In genomic region chr19:24966941-24967340, GRCm38 (mm10) we compare ENCODE assay signal across 20 mouse cellular contexts. TPM values are rescaled to one million over a fixed set of nuclear protein-coding genes. Genes with fewer than 3 reads are reported as not detected.
DNase-seq lines count a peak whose midpoint lies in the region; ATAC-seq and TF ChIP-seq lines count a peak whose summit lies in the region.
"Had no signal": no experiment of that assay in that cellular context is flagged by ENCODE, and none has a peak within 500 bp of the region (broad histone marks: within the 10 kb centered on the region; RNA-seq: fewer than 3 reads in every experiment).

No protein-coding gene starts in this region.

- peak; percentile 56 for ATAC-seq in megakaryocyte progenitor cell, adult 5-6 weeks (replicated peaks; ENCODE audit: poor library complexity)
- ATAC-seq: activated CD4-positive, CD25-positive, alpha-beta regulatory T cell, adult 4 months; forebrain, embryonic 16.5 days; Patski had no signal

- intact Hi-C loops in gastrocnemius, adult 2 months (cut with DNase I) = loop anchor here (10.0 kb wide), 2 partner anchors 168 to 492 kb away; partner anchors contain the start of gene Fam122a

- no peak for DNase-seq in layer of hippocampus, adult 2 months (ENCODE audit: low spot score in 2 of 2)
- DNase-seq in layer of hippocampus, adult 9-10 months (ENCODE audit: low spot score) = no peak
- peak; percentile 56 for DNase-seq in 416B (ENCODE audit: low read depth)
- peak; percentile 55 for DNase-seq in fat pad, adult 2 months (ENCODE audit: extremely low read depth, low read depth, low spot score)
- DNase-seq in gastrocnemius, adult 2 months = no peak
- no peak for DNase-seq in heart, adult 11 months
- DNase-seq: adrenal gland, postnatal 14 days; cerebellum, adult 2 months; cerebellum, postnatal 10 days; gastrocnemius, postnatal 14 days; heart, postnatal 36 days had no signal

- no peak overlapping the region for H3K4me3 ChIP-seq in layer of hippocampus, adult 2 months
- H3K4me3 ChIP-seq in gastrocnemius, adult 2 months = no peak overlapping the region
- H3K4me3 ChIP-seq: embryonic facial prominence, embryonic 15.5 days; erythroblast, embryonic 14.5 days; forebrain, embryonic 12.5 days; heart, embryonic 13.5 days; hindbrain, embryonic 15.5 days had no signal

- H3K27ac ChIP-seq in layer of hippocampus, adult 2 months = peak overlapping the region; percentile 55; the same call in 1 of the 2 replicates
- no peak overlapping the region for H3K27ac ChIP-seq in gastrocnemius, adult 2 months
- H3K27ac ChIP-seq: embryonic facial prominence, embryonic 15.5 days; forebrain, embryonic 12.5 days; heart, embryonic 13.5 days; hindbrain, embryonic 15.5 days had no signal

- no peak for TF ChIP-seq CTCF in layer of hippocampus, adult 2 months (conservative IDR thresholded peaks at IDR 0.05)
- no peak for TF ChIP-seq CTCF in gastrocnemius, adult 2 months (IDR thresholded peaks at IDR 0.05)

RNA-seq across cellular contexts. Expression of gene Cbwd1, which starts 5.5 kb away (rescaled TPM):
- total RNA-seq in layer of hippocampus, adult 2 months (2021) = 10 to 100 TPM; 14.8 to 16.4 TPM
- total RNA-seq in megakaryocyte progenitor cell, adult 5-6 weeks (2015) = 20.2 and 21.9 TPM in 2 replicates
- 41.9 and 44.6 TPM in 2 replicates for total RNA-seq in megakaryocyte progenitor cell, adult 5-6 weeks (2017)
- 10 to 100 TPM; 15.3 to 16.8 TPM for total RNA-seq in gastrocnemius, adult 2 months (2021)

RNA-seq across cellular contexts. Expression of gene Dock8, which starts 32.4 kb away (rescaled TPM):
- total RNA-seq in layer of hippocampus, adult 2 months (2021) = 1 to 10 TPM; 3.0 to 4.5 TPM
- 81.8 and 91.6 TPM in 2 replicates for total RNA-seq in megakaryocyte progenitor cell, adult 5-6 weeks (2015)
- total RNA-seq in megakaryocyte progenitor cell, adult 5-6 weeks (2017) = 40.7 and 45.9 TPM in 2 replicates
- total RNA-seq in gastrocnemius, adult 2 months (2021) = 1 to 10 TPM; 1.5 to 1.6 TPM

Comparison
In these comparisons a context has a peak if more than half of its experiments do, and no peak if none do; other contexts are left out.
1. DNase-seq: peak in 416B (single experiment) and fat pad, adult 2 months (single experiment); none in layer of hippocampus, adult 2 months (0 of 2), layer of hippocampus, adult 9-10 months (single experiment), gastrocnemius, adult 2 months (single experiment) and heart, adult 11 months (single experiment).
2. RNA of gene Dock8, which starts 32.4 kb away (total RNA-seq): 40.7 to 91.6 TPM in megakaryocyte progenitor cell, adult 5-6 weeks; 3.0 to 4.5 TPM in layer of hippocampus, adult 2 months and 1.5 to 1.6 TPM in gastrocnemius, adult 2 months; every median in the first group is over 4 times any median in the second.